Mouse (Mus musculus) thymus, adult 2 months (tissue): Measurements from ENCODE around the gene 5830473C10Rik.

Experiments
- CTCF ChIP-seq: fragments of 200-500 bp; IDR thresholded peaks from 2 replicates; pipeline ENCODE4 v1.5.1; 2012; ENCODE audit warnings: mild to moderate bottlenecking, control low read depth, low read length, moderate library complexity, borderline replicate concordance; ENCODE audit not compliant: control insufficient read depth, poor library complexity, insufficient read depth; ENCODE audit errors: extremely low read depth
- POLR2A ChIP-seq: fragments of 200-500 bp; IDR thresholded peaks from 2 replicates; pipeline ENCODE4 v1.6.1; 2012; ENCODE audit warnings: mild to moderate bottlenecking, low read length, control low read depth, moderate library complexity; ENCODE audit not compliant: control insufficient read depth, poor library complexity, insufficient read depth; ENCODE audit errors: extremely low read depth

DNA sequence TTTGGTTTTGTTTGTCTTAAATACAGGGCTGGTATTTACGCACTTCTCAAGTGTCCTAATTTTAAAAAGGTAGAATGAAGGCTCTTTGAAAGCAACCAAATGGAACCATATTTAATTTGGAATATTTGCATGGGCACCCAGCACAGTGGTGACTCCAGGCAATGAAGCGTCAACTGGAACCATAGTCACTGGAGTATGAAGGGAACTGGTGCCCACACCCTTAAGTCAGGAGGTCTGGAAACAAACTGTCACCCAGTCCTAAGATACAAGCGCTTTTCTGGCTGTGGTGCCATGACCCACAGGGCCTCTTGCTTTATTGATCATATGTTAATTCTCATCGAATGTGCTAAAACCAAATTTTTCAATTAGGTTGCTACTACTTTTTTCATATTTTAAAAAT lies 66.5 kb downstream of the 5830473C10Rik start:
- no peak for TF ChIP-seq POLR2A
- TF ChIP-seq CTCF: no peak
